Mouse (Mus musculus) limb, embryonic 11.5 days (tissue): ENCODE results near the gene Vmn2r83. TPM values are rescaled to one million over a fixed set of nuclear protein-coding genes. Genes with fewer than 3 reads are reported as not detected.

Experiments used
- ATAC-seq: fragments of 200-750 bp; cut with Nextera tagmentation; 2 replicates; pipeline ENCODE4 v1.8.0; 2017; ENCODE audit warnings: low read depth; ENCODE audit not compliant: insufficient number of reproducible peaks, low FRiP score, low TSS enrichment
- DNase-seq: peaks from one replicate; pipeline ENCODE4 v3.0.0-alpha.2; 2015; ENCODE audit warnings: low spot score
- H3K27ac ChIP-seq: fragments of 300-500 bp; sonication (generic); replicated peaks from 2 replicates; pipeline ENCODE4 v1.5.1; 2014; ENCODE audit warnings: low read depth, mild to moderate bottlenecking, low read length
- H3K27me3 ChIP-seq: fragments of 300-500 bp; sonication (generic); 2 replicates; pipeline ENCODE4 v1.6.1; 2014; ENCODE audit warnings: mild to moderate bottlenecking, low read length, mixed read lengths; ENCODE audit not compliant: control insufficient read depth, insufficient read depth
- H3K36me3 ChIP-seq: fragments of 300-500 bp; sonication (generic); 2 replicates; pipeline ENCODE4 v1.6.1; 2014; ENCODE audit warnings: mild to moderate bottlenecking, low read length, moderate library complexity, mixed read lengths; ENCODE audit not compliant: control insufficient read depth, insufficient read depth
- H3K4me1 ChIP-seq: fragments of 300-500 bp; sonication (generic); 2 replicates; pipeline ENCODE4 v1.6.1; 2014; ENCODE audit warnings: low read length, mixed read lengths; ENCODE audit not compliant: control insufficient read depth, insufficient read depth
- H3K4me2 ChIP-seq: fragments of 300-500 bp; sonication (generic); 2 replicates; pipeline ENCODE4 v1.6.1; 2014; ENCODE audit warnings: low read depth, mild to moderate bottlenecking, moderate library complexity; ENCODE audit not compliant: severe bottlenecking
- H3K4me3 ChIP-seq: fragments of 300-500 bp; sonication (generic); 2 replicates; pipeline ENCODE4 v1.5.1; 2014; ENCODE audit warnings: low read depth, low read length
- H3K9ac ChIP-seq: fragments of 300-500 bp; sonication (generic); 2 replicates; pipeline ENCODE4 v1.6.1; 2014; ENCODE audit warnings: mild to moderate bottlenecking, low read length
- H3K9me3 ChIP-seq: fragments of 300-500 bp; sonication (generic); 2 replicates; pipeline ENCODE4 v1.6.1; 2016; ENCODE audit warnings: low read length; ENCODE audit not compliant: control insufficient read depth
- WGBS: fragments of 180-500 bp; shearing (Covaris S2); extraction: QIAGEN DNeasy Blood & Tissue Kit; methylation state at CpG from one replicate; pipeline ENCODE4 v1.1.7; 2014; 5-methylcytosine and 5-hydroxymethylcytosine counted together
- polyA plus RNA-seq: library from polyadenylated mRNA; unstranded; fragments of >200 nt; fragmentation: Nextera tagmentation; extraction: Ambion mirVana; gene quantifications from 2 replicates; pipeline ENCODE4 v1.2.1, GENCODE M21; 2014

Gene Vmn2r83
- polyA plus RNA-seq, 1 experiment from 2014 or later = not detected

DNA sequence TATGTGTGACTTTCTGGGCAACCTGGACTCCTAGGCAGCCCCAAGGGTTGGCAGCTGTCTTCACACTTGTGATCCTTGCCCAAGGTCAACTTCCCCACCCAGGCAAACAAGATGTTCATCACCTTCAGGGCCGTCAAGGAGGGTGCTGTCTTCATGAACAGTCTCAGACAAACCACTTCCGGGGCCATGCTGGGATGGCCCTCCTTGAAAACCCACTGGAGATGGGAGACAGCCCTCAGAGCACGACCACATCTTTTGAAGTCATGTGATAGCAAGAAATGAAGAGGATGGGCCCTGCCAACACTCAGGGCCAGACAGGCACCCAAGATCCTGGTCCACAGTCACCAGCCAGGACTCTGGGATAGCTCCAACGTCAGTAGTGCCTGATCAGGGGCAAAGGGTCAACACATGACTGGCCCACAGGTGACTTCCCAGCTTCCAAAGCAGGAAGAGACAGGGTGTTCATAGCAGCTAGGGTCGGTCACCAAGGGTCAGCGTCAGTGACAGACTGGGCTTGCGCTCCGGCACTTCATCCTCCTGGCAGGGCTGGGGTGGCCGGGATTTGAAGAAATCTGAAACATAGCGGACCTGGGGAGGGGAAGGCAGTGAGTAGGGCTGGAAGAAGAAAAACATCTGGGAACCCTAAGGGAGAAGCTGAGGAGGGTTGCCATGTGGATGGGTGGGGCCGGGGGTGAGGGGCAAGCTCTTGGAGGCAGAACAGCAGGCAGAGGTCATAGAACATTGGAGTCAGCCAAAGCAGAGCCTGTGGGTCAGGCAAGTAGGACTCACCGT is 58.3 kb downstream of the Vmn2r83 start:
- H3K36me3 ChIP-seq = peaks cover 2% of the 10 kb centered on the region; the same call in 1 of the 2 replicates

DNA sequence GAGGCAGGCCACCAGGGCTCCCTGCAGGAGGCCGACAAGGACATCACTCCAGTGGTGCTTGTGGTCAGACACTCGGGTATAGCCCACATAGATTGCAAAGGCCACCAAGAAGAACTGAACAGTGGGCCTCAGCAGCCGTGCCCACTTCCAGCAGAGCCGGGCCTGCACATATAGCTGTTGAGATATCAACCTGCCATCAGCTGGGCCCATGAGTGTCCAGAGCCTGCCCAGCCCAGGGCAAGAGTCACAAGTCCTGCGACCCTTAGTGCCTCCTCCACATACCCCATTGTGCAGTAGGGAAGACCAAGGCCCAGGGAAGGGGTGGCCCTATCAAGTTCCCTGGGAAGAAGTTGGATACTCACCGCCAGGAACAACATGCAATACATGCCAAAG is 58.9 kb downstream of the Vmn2r83 start:
- Histone ChIP-seq H3K27me3 (no peaks in the 10 kb centered on the region), H3K4me3 (no peak overlapping the region), H3K9ac (no peak overlapping the region), H3K4me1 (no peaks in the 10 kb centered on the region), H3K4me2 (no peak overlapping the region), H3K27ac (no peak overlapping the region), H3K9me3 (no peaks in the 10 kb centered on the region), H3K36me3 (peaks cover 2% of the 10 kb centered on the region; the same call in 1 of the 2 replicates)
- ATAC-seq (no peak), DNase-seq (peak; percentile 15)
- WGBS = 85% methylated on average over 6 of the region's 6 CpGs

More for the DNA sequence above, 58.3 kb downstream of the Vmn2r83 start:
- DNase-seq = peak; percentile 16
- Histone ChIP-seq H3K4me1 (no peaks in the 10 kb centered on the region), H3K27ac (no peak overlapping the region), H3K4me3 (no peak overlapping the region), H3K9me3 (no peaks in the 10 kb centered on the region), H3K27me3 (no peaks in the 10 kb centered on the region), H3K4me2 (no peak overlapping the region), H3K9ac (no peak overlapping the region)
- WGBS = 91% methylated on average over 12 of the region's 12 CpGs
- ATAC-seq = no peak

DNA sequence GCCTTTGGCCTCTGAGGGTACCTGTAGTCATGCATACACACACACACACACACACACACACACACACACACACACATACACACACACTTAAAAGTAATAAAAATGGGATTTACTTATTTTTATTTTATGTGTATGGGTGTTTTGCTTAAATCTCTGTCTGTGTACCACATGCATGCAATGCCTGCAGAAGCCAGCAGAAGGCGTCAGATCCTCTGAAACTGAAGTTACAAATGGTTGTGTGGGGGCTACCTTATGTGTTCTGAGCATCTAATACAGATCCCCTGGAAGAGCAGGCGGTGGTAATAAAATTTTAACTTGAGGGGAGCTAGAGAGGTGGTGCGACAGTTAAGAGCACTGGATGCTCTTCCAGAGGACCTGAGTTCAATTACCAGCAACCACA is 59.5 kb downstream of the Vmn2r83 start:
- ATAC-seq (no peak), DNase-seq (peak; percentile 20)
- Histone ChIP-seq H3K27ac (no peak overlapping the region), H3K9ac (no peak overlapping the region), H3K9me3 (no peaks in the 10 kb centered on the region), H3K4me2 (no peak overlapping the region), H3K4me3 (no peak overlapping the region), H3K27me3 (no peaks in the 10 kb centered on the region), H3K36me3 (peaks cover 2% of the 10 kb centered on the region; the same call in 1 of the 2 replicates), H3K4me1 (no peaks in the 10 kb centered on the region)
- 74% methylated on average over 3 of the region's 3 CpGs for WGBS

DNA sequence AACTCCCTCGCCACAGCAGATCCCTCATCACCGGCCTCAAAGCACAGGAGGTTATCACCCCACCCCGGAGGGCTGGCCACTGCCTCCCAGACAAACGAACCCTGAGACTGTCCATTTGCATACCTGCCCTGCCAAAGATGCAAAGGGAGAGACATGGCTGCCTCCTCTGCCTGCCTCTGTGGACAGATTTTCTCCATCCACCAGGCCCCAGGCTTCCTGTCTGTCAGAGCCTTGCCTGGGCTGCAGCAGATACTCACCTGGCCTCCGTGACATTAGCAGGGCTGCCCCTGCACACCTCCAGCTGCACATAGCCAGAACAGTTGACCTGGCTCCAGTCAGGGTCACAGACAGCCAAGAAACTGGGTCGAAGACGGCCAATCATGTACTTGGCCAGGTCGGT is 61.7 kb downstream of the Vmn2r83 start:
- Histone ChIP-seq H3K4me3 (no peak overlapping the region), H3K4me2 (no peak overlapping the region), H3K36me3 (peaks cover 2% of the 10 kb centered on the region; the same call in 1 of the 2 replicates), H3K9me3 (no peaks in the 10 kb centered on the region), H3K4me1 (no peaks in the 10 kb centered on the region), H3K27me3 (no peaks in the 10 kb centered on the region), H3K27ac (no peak overlapping the region), H3K9ac (no peak overlapping the region)
- ATAC-seq = no peak
- 80% methylated on average over 8 of the region's 8 CpGs for WGBS
- DNase-seq = peak; percentile 18

DNA sequence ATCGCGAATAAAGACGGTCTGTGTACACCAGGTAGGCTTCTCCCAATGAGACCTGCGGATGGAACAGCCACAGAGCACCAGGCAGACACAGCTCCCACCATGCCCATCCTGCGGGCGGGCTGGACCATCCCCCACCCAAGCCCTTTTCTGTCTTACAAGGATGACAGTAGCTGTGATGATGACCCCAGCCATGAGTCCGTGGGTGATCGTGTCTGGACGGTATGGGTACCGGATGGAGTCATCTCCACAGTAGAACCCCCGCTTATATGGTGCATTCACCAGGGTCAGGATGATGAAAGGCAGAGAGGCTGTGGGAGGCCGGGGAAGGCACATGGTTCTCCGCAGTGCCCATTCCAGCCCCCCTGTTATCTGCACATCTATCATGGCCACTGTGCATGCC is 62.2 kb downstream of the Vmn2r83 start:
- DNase-seq (peak; percentile 18), ATAC-seq (no peak)
- Histone ChIP-seq H3K9me3 (no peaks in the 10 kb centered on the region), H3K27me3 (no peaks in the 10 kb centered on the region), H3K36me3 (peaks cover 2% of the 10 kb centered on the region; the same call in 1 of the 2 replicates), H3K9ac (no peak overlapping the region), H3K4me2 (no peak overlapping the region), H3K4me1 (no peaks in the 10 kb centered on the region), H3K27ac (no peak overlapping the region), H3K4me3 (no peak overlapping the region)
- WGBS = 91% methylated on average over 12 of the region's 13 CpGs

DNA sequence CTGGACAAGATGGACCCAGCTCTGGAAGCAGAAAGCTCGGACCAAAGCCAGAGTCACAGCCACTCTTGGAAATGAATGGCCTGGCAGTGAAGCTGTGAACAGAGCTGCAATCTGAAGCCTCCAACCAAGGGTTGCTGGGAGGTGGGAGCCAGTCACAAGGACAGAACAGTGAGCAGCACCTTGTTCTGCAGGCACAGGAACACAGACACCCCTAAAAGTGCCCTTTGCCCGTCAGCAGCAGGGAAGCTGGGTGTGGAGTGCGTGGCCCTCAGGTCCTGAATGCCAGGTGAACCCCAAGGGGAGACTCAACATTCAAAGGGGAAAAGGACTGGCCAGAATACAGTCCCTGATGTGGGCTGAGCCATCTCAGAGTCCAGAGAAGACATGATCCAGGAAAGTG is 63.1 kb downstream of the Vmn2r83 start:
- H3K9ac ChIP-seq = no peak overlapping the region
- H3K4me1 ChIP-seq = no peaks in the 10 kb centered on the region
- no peak for ATAC-seq
- H3K4me2 ChIP-seq = no peak overlapping the region
- no peak overlapping the region for H3K4me3 ChIP-seq
- H3K27me3 ChIP-seq = no peaks in the 10 kb centered on the region
- 89% methylated on average over 3 of the region's 3 CpGs for WGBS
- H3K27ac ChIP-seq = no peak overlapping the region
- peak; percentile 20 for DNase-seq
- peaks cover 2% of the 10 kb centered on the region; the same call in 1 of the 2 replicates for H3K36me3 ChIP-seq
- H3K9me3 ChIP-seq = no peaks in the 10 kb centered on the region

DNA sequence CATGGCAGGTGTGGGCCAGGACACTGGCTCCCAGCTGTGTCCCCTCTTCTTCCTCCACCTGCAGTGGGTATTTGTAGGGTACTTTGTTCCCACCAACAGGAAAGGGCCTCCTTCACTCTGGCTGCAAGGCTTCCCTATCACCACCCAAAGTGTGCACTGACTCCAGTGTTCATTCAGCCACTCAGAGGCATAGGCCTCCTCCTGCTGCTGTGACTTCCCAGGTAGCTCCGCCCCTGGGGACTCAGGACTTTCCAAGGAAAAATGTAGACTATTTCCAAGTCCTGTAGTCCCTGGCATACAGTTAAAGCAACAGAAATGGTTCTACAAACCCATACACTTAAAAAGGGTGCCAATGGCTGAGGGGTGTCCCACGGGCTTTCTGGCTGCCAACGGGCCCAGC is 64.1 kb downstream of the Vmn2r83 start:
- 26% methylated on average over 3 of the region's 3 CpGs for WGBS
- peak; percentile 33 for DNase-seq

DNA sequence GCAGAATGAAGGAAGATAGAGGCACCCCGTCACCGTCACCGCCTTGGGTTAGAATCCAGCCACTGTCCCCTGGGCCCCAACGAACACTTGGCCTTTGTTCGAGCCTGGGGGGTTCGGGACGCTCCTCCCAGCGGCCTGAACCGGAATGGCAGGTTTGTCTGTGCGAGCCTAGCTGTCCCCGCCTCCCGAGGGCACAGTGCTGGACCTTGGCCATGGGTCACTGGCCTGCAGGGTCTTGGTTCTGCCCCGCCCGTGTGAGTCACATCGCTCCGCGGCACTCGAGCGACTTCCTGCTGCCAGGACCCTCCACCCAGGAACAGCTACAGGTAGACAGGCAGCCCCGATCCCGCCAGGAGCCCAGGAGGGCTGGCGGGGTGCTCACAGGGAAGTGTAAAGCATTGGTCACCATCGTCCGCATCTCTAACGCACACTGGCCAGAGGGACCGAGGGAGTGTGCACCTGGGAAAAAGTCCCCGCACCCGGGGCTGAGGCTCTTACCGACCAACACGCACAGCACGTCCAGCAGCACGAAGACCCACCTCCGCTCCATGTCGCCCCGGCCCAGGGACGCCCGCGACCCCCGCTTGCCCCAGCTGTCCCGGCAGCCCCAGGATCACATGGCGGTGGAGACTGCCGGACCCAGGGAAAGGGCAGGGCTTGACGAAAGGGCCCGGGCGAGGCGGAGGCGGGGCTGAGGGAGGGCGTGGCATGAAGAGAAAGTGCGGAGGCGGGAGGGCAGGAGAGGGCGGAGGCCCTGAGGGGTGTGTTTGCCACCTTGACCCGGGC is 64.8 kb downstream of the Vmn2r83 start, which contains the start of gene Plpp2:
Gene Plpp2 (minus strand): TSS at position 671 of the 786 bp plus-strand sequence.
- H3K4me1 ChIP-seq = no peaks in the 10 kb centered on the region
- no peaks in the 10 kb centered on the region for H3K27me3 ChIP-seq
- peak within 1 kb of the TSS; percentile 44 for H3K4me3 ChIP-seq
- peak within 1 kb of the TSS; percentile 41 for H3K9ac ChIP-seq
- peak within 1 kb of the TSS; percentile 77 for H3K4me2 ChIP-seq
- peak; percentile 72 for ATAC-seq
- H3K27ac ChIP-seq = no peak within 1 kb of the TSS
- no peaks in the 10 kb centered on the region for H3K9me3 ChIP-seq
- H3K36me3 ChIP-seq = no peaks in the 10 kb centered on the region; the same call in 1 of the 2 replicates
- WGBS = 1% methylated on average over 52 of the region's 52 CpGs
- peak; percentile 87 for DNase-seq

More for the DNA sequence above, 64.1 kb downstream of the Vmn2r83 start:
- no peaks in the 10 kb centered on the region for H3K4me1 ChIP-seq
- no peak overlapping the region for H3K9ac ChIP-seq
- H3K4me2 ChIP-seq = peak overlapping the region; percentile 77
- no peak overlapping the region for H3K27ac ChIP-seq
- no peaks in the 10 kb centered on the region; the same call in 1 of the 2 replicates for H3K36me3 ChIP-seq
- H3K9me3 ChIP-seq = no peaks in the 10 kb centered on the region
- peak overlapping the region; percentile 44 for H3K4me3 ChIP-seq
- H3K27me3 ChIP-seq = no peaks in the 10 kb centered on the region
- no peak for ATAC-seq
